Mouse (Mus musculus) heart, postnatal 0 days (tissue): ENCODE measurements around the gene Znrf4.

Experiments used
- CTCF ChIP-seq: IDR thresholded peaks from 2 replicates; pipeline ENCODE4 v1.5.1; 2016; ENCODE audit warnings: antibody characterized with exemption, control low read depth, low read depth
- EP300 ChIP-seq: IDR thresholded peaks from 2 replicates; pipeline ENCODE4 v1.6.1; 2016; ENCODE audit warnings: antibody characterized with exemption, low read depth

DNA sequence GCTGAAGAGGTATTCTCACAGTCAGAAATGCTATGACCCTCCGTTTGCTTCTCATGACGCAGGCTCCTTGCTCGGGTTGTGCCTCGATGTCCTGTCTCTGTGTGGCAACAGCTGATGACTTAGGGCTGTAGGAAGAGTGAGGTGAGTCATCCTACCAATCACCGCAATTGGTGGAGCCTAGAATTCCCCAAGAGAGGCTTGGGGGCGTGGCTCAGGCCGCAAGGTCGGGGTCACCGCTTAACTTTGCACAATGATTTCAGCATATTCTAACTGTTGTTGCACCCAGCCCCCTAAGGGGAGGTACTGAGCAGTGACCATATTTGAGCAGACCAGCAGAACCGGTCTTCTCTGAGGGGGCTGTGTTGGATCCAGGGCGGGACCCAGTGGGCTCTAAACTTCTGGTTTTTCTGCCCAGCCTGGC lies 34.0 kb downstream of the Znrf4 start:
- TF ChIP-seq CTCF (no peak), EP300 (no peak)
